Mouse (Mus musculus) gastrocnemius, adult 8-10 months (tissue): ENCODE results near the gene Spryd3. TPM values are rescaled to one million over a fixed set of nuclear protein-coding genes. Genes with fewer than 3 reads are reported as not detected.
A peak's percentile ranks its signal among the peaks of the same experiment; 100 is the strongest.

Source experiments
- DNase-seq, 2 experiments: peaks; one replicate each; pipeline ENCODE4 v3.0.0; 2022; ENCODE audit warnings: low spot score in 2 of 2
- total RNA-seq, 4 experiments: library from RNA; stranded (reverse); gene quantifications; 2 replicates each; pipeline ENCODE4 v1.2.4; 2022

Gene Spryd3
- total RNA-seq, 4 experiments from 2014 or later: 6.8 to 8.7 (median 7.3) TPM

DNA sequence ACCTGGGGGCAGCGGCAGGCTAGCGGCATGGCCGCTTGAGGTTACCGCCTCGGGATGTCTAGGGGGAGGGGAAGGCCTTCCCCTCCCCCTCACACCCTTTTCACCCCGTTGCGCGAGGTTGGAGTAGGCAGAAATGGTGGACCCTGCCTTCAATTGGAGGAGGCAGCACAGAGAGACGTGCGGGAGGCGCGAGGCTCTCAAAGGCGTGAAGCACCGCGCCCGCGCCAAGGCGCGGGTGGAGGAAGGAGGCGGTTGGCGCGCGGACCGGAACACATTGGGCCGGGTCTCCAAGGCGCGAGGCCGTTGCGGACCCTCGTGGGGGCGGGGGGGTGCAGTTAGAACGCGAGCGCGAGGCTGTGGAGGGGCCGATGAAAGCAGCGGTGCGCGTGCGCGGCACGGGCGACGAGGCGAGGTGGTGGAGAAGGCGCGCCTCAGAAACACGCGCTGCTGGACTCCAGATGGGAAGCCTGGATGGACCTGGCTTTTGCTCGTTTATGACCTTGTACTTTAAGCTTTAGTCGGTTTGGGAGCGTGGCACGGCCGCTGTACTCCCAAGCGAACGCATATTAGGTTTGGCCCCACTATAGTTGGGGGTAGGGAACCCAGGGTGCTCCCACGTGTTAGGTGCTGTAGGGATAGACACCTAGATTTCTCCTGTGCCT lies 61.8 kb downstream of the Spryd3 start:
- DNase-seq: peak; percentile 46 to 53

DNA sequence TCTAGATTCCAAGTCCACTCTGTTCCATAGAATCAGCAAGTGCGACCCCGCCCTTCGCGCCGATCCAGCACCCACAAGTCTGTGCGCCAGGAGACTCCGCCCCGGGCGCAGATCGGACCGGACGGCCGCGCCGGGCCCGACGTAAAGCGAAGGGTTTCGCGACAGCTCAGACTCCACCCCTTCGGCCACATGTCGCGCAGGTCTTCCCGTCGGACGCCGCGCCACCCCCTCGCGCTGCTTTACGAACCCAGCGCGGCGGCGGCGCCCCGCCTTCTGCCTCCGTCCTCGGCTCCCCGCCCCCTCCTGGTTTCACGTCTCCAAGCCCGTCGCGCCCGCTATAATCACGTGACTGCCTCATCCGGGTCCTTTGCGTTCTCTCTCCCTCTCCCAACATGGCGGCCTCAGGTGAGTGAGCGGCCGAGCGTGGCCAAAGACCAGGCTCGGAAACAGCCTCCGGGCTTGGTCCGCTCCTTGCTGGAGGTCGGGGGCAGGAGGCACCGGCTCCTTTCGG lies 62.4 kb downstream of the Spryd3 start, which contains the start of gene Eif4b:
Gene Eif4b (plus strand): TSS at position 215 of the 511 bp plus-strand sequence.
- DNase-seq: peak; percentile 99 to 100

DNA sequence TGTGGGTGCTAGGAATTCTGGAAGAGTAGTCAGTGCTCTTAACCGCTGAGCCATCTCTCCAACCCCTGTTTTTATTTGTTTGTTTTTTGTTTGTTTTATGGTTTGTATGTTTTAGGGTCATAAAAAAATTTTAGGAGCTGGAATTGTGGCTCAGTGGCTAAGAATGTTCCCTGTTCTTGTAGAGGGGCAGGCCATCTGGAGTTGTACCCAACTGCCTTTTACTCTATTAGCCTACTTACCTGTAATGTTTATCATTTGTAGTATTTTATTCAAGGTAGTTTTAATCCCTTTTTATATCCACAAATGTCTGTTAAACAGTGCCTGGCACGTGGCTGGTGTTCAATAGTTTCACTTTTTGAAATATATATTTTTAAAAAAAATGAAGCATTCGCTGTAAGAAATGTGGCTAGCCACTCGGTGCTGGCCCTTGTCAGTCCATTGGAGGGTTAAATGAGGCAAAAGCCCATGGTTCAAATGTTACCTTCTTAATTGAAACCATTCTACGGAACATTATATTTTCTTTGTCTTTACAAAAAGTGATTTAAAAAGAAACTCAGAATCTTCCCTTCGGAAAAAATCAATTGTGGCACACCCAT lies 63.0 kb downstream of the Spryd3 start:
- no peak for DNase-seq

DNA sequence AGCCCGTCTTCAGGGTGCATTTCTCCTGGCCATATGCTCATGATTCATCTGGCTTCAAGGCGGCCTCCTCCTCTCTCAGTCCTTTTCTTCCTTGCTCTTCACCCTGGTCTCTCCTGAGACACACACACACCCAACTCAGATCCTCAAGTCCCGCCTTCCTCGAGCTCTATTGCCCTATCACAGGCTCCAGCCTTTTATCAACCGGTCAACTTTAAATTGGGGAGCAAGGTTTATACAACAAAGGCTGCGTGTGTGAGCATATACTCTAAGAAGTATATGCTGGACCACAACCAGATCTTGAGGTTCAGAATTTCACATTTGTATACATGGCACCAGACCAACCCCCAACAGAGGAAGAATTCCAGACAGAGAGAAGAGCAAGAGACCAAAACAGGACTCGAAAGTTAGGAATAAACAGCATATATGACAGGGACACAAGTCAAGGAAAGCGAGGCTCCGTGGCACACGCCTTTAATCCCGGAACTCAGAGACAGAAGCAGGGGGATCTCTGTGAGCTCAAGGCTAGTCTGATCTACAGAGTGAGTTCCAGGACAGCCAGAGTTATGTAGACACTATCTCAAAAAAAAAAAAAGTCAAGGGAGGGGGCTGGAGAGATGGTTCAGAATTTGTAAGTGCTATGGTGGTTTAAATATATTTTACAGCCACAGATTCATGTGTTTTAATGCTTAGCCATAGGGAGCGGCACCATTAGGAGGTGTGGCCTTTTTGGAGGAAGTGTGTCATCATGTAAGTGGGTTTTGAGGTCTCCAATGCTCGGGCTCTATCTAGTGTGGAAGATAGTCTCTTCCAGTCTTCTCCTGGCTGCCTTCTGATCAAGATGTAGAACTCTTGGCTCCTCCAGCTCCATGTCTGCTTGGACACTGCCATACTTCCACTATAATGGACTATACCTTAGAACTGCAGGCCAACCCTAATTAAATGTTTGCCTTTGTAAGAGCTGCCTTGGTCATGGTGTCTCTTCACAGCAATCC lies 65.3 kb downstream of the Spryd3 start:
- no peak for DNase-seq

Other genes starting within 250 kb of the Spryd3 start
- gene Krt76, start 243.3 kb downstream of the Spryd3 start, total RNA-seq: not detected
- gene Krt4, start 211.5 kb downstream of the Spryd3 start, total RNA-seq: not detected
- not detected for gene Krt79, start 195.9 kb downstream of the Spryd3 start, total RNA-seq
- gene Krt78, start 181.9 kb downstream of the Spryd3 start, total RNA-seq: not detected
- gene Krt8, start 131.8 kb downstream of the Spryd3 start, total RNA-seq: under 1 TPM in 1 of 4 experiments, not detected in 3; 0.32 TPM
- 1 to 10 TPM in 1 of 4 experiments, under 1 TPM in 3; 0.29 to 2.0 (median 0.42) TPM for gene Krt18, start 108.1 kb downstream of the Spryd3 start, total RNA-seq
- 100 to 1,000 TPM; 227 to 269 (median 241) TPM for gene Eif4b, start 62.5 kb downstream of the Spryd3 start, total RNA-seq
- 10 to 100 TPM; 17.3 to 37.7 (median 32.0) TPM for gene Tns2, start 35.8 kb downstream of the Spryd3 start, total RNA-seq
- gene Igfbp6, start 8.1 kb upstream of the Spryd3 start, total RNA-seq: 10 to 100 TPM; 14.2 to 49.0 (median 27.1) TPM
- gene Soat2, start 14.3 kb upstream of the Spryd3 start, total RNA-seq: under 1 TPM in 2 of 4 experiments, not detected in 2; 0.10 to 0.21 TPM
- gene Zfp740, start 67.0 kb upstream of the Spryd3 start, total RNA-seq: 10 to 100 TPM; 25.6 to 28.1 (median 26.8) TPM
- 1 to 10 TPM; 5.6 to 8.5 (median 7.6) TPM for gene Csad, start 68.5 kb upstream of the Spryd3 start, total RNA-seq
- gene Itgb7, start 95.7 kb upstream of the Spryd3 start, total RNA-seq: 1 to 10 TPM in 2 of 4 experiments, under 1 TPM in 2; 0.34 to 1.8 (median 1.0) TPM
- gene Rarg, start 121.3 kb upstream of the Spryd3 start, total RNA-seq: 1 to 10 TPM; 4.4 to 9.8 (median 8.4) TPM
- not detected for gene Gm9918, start 134.3 kb upstream of the Spryd3 start, total RNA-seq
- 10 to 100 TPM; 14.9 to 17.3 (median 15.7) TPM for gene Mfsd5, start 143.2 kb upstream of the Spryd3 start, total RNA-seq
- under 1 TPM in 3 of 4 experiments, not detected in 1; 0.07 to 0.58 (median 0.21) TPM for gene Espl1, start 160.0 kb upstream of the Spryd3 start, total RNA-seq
- gene Pfdn5, start 189.9 kb upstream of the Spryd3 start, total RNA-seq: 100 to 1,000 TPM; 260 to 281 (median 273) TPM
- gene Myg1, start 195.5 kb upstream of the Spryd3 start, total RNA-seq: 10 to 100 TPM; 17.5 to 21.6 (median 18.9) TPM
- gene Aaas, start 214.5 kb upstream of the Spryd3 start, total RNA-seq: 1 to 10 TPM; 5.3 to 7.5 (median 6.8) TPM
- gene Sp7, start 230.9 kb upstream of the Spryd3 start, total RNA-seq: not detected